Mouse (Mus musculus) left cerebral cortex, adult 6 months (tissue): Measurements from ENCODE around the gene Ppp1r13b. TPM values are rescaled to one million over a fixed set of nuclear protein-coding genes. Genes with fewer than 3 reads are reported as not detected.

ENCODE experiments used
- long read RNA-seq, 2 experiments: library from polyadenylated mRNA; unstranded; transcript quantifications; one replicate each; pipeline ENCODE4 v2.0.0; 2019 to 2020
- polyA plus RNA-seq: library from polyadenylated mRNA; unstranded; fragments of <200 nt; fragmentation: Nextera tagmentation; gene quantifications from 2 replicates; pipeline ENCODE4 v1.2.3, GENCODE M21; 2021

The Ppp1r13b gene
- polyA plus RNA-seq, result 12.4 and 28.1 TPM in 2 replicates
- long read RNA-seq, experiment 1, partial matches to known transcripts, result 44 of 52 reads
- long read RNA-seq, experiment 1, other reads (novel, unspliced or antisense), result 8 of 52 reads
- long read RNA-seq, experiment 2, partial matches to known transcripts, result 19 of 32 reads
- long read RNA-seq, experiment 2, other reads (novel, unspliced or antisense), result 13 of 32 reads

DNA sequence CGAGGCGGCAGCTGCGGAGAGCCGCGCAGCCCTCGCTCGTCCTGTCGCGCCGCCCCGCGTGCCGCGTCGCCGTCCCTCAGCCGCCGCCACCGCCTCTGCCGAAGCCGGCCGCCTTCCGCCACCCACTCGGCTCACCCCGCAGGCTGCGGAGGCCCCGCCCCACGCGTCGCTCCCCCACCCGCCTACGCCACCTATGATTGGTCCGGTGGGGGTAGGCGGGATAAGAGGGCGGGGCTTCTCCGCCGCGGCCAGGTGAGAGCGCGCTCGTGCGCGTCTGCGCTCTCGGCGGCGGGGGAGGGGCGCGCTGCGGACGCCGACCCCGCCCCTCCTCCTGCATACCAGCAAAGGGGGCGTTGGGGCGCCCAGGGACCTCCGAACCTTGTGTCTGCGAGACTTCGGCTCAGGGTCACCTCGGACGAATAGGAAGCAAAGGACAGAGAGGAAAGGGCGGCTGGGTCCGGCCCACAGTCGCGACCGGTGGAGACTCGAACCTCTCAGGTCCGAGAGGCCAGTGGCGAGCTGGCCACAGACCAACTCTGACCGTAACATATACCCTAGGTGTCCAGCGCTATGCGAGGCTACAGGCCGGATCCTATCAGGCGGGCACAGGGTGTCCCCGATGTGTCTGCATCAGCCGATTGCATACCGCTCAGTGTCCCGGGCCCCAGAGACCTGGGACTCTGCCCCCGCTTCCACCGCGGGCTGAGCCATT lies at the start of gene Ppp1r13b:
TSS of gene Ppp1r13b (minus strand) at position 141 of the 712 bp plus-strand sequence.

DNA sequence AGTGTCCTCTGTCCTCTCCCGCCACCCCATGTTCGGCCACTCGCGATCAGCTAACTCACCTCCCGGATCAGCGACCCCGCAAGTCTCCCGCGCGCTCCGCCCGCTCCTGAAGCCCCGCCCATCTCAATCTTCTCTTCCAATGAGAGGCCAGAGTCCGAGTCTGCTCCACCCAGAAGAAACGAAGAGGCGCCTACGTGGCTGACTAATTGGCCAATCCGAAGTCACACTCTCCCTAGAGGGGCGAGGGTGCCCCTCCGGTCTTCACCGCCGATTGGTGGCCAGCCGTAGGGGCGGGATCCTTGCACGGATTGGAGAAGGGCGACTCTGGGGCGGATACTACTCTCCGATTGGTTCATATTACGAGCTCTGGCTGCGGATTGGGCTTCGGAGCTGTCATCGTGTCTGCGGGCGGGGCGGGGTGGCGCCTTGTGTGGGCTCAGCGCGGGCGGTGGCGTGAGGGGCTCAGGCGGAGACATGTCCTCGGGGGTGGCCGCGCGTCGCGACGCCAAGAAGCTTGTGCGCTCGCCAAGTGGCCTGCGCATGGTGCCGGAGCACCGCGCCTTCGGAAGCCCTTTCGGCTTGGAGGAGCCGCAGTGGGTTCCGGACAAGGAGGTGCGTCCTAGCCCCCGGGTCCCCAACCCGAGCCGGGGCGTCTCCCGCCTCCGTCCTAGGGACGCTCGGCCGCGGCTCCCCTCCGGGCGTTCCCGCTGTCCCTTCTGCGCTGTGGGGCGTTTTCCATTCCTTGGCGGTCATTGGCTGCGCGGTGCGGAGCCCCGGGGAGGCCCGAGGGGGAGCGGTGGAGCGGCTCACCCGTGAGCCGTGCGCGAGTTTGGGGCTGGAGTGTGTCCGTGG lies 93.9 kb downstream of the Ppp1r13b start, which contains the start of the genes Xrcc3 and Zfyve21:
TSS of gene Xrcc3 (minus strand) at position 108 of the 852 bp plus-strand sequence.
TSS of gene Zfyve21 (plus strand) at position 405 of the 852 bp plus-strand sequence.

Other genes with a start within 250 kb of the Ppp1r13b start
- gene Ckb, start 235.8 kb downstream of the Ppp1r13b start, polyA plus RNA-seq, result 5,585 and 5,716 TPM in 2 replicates
- gene Trmt61a, start 230.0 kb downstream of the Ppp1r13b start, polyA plus RNA-seq, result 8.6 and 15.0 TPM in 2 replicates
- 53.7 and 54.9 TPM in 2 replicates for gene Bag5, start 194.9 kb downstream of the Ppp1r13b start, polyA plus RNA-seq
- 77.8 and 87.2 TPM in 2 replicates for gene Apopt1, start 194.8 kb downstream of the Ppp1r13b start, polyA plus RNA-seq
- gene Klc1, start 149.3 kb downstream of the Ppp1r13b start, polyA plus RNA-seq, result 377 and 460 TPM in 2 replicates
- 6.8 and 7.7 TPM in 2 replicates for gene Xrcc3, start 94.2 kb downstream of the Ppp1r13b start, polyA plus RNA-seq
- gene Zfyve21, start 93.9 kb downstream of the Ppp1r13b start, polyA plus RNA-seq, result 55.5 and 74.1 TPM in 2 replicates
- gene Atp5mpl, start 58.9 kb upstream of the Ppp1r13b start, polyA plus RNA-seq, result 1,206 and 1,347 TPM in 2 replicates
- gene Tdrd9, start 63.4 kb upstream of the Ppp1r13b start, polyA plus RNA-seq, result 0.04 and 0.36 TPM in 2 replicates
- 0.06 and 0.58 TPM in 2 replicates for gene Rd3l, start 73.2 kb upstream of the Ppp1r13b start, polyA plus RNA-seq
- 1.6 and 1.8 TPM in 2 replicates for gene Aspg, start 198.6 kb upstream of the Ppp1r13b start, polyA plus RNA-seq
- 0.29 and 0.40 TPM in 2 replicates for gene Kif26a, start 238.1 kb upstream of the Ppp1r13b start, polyA plus RNA-seq